Mouse (Mus musculus) E14TG2a.4 (cell line): ENCODE data around the gene Camkk1.

Experiments
- CTCF ChIP-seq: conservative IDR thresholded peaks from 2 replicates; pipeline ENCODE4 v1.5.1; 2014; ENCODE audit warnings: low read length
- NANOG ChIP-seq: IDR thresholded peaks from 2 replicates; pipeline ENCODE4 v1.6.1; 2014; ENCODE audit warnings: borderline replicate concordance, low read length, mixed read lengths

DNA sequence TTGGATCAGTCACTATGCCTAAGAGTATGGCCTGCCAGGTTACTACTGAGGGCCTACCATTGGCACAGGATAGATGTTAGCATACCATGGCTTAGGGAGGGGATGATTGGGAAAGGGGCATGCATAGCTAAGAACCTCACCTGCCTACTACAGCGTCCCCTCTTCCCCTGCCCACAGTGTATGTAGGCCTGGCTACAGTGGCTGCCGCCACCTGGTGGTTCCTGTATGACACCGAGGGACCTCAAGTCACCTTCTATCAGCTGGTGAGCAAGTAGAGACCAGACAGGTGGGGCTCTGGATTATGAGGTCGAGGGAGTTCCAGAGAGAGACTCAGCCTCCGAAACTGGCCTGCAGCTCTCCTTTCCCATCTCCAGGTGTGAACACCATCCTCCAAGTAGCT is 35.5 kb upstream of the Camkk1 start:
- TF ChIP-seq CTCF (no peak; the same call in 1 of the 2 replicates), NANOG (no peak)
